Mouse (Mus musculus): ENCODE results near the gene Adamtsl3. TPM values are rescaled to one million over a fixed set of nuclear protein-coding genes. Genes with fewer than 3 reads are reported as not detected.
"Not testable (repeated sequence)": the region's sequence is repeated elsewhere in the genome, so short reads cannot be mapped to it uniquely, and the experiment has no call there.

The Adamtsl3 gene
- polyA plus RNA-seq, 1 experiment from 2014 or later = 1.1 TPM

GRCm38 (mm10) chr7:82395751-82396512 lies 60.4 kb downstream of the Adamtsl3 start:
- ATAC-seq (replicated peaks) = peak; percentile 60
- Histone ChIP-seq H3K9ac (no peak overlapping the region), H3K27me3 (replicated peaks) (no peaks in the 10 kb centered on the region), H3K9me3 (no peaks in the 10 kb centered on the region), H3K4me1 (peaks cover 10% of the 10 kb centered on the region; the same call in 1 of the 2 replicates), H3K4me2 (no peak overlapping the region), H3K27ac (peak overlapping the region; percentile 58; the same call in 1 of the 2 replicates), H3K36me3 (replicated peaks) (no peaks in the 10 kb centered on the region), H3K4me3 (no peak overlapping the region)
- 51% methylated on average over 6 of the region's 6 CpGs for WGBS

GRCm38 (mm10) chr7:82396869-82397268 lies 61.4 kb downstream of the Adamtsl3 start:
- Histone ChIP-seq H3K36me3 (replicated peaks) (no peaks in the 10 kb centered on the region), H3K27ac (no peak overlapping the region), H3K4me3 (no peak overlapping the region), H3K27me3 (replicated peaks) (no peaks in the 10 kb centered on the region), H3K4me1 (peaks cover 10% of the 10 kb centered on the region; the same call in 1 of the 2 replicates), H3K9me3 (no peaks in the 10 kb centered on the region), H3K9ac (no peak overlapping the region), H3K4me2 (no peak overlapping the region)
- ATAC-seq (replicated peaks) = no peak
- 20% methylated on average over 5 of the region's 5 CpGs for WGBS

GRCm38 (mm10) chr7:82397632-82398031 lies 62.1 kb downstream of the Adamtsl3 start:
- H3K4me3 ChIP-seq = no peak overlapping the region
- 84% methylated on average over 8 of the region's 8 CpGs for WGBS

GRCm38 (mm10) chr7:82405466-82406045 lies 70.1 kb downstream of the Adamtsl3 start:
- Histone ChIP-seq H3K4me3 (no peak overlapping the region), H3K9me3 (no peaks in the 10 kb centered on the region), H3K9ac (no peak overlapping the region), H3K36me3 (replicated peaks) (no peaks in the 10 kb centered on the region), H3K4me1 (no peaks in the 10 kb centered on the region), H3K27ac (no peak overlapping the region), H3K27me3 (replicated peaks) (no peaks in the 10 kb centered on the region), H3K4me2 (no peak overlapping the region)
- WGBS = 89% methylated on average over 9 of the region's 9 CpGs
- ATAC-seq (replicated peaks) = no peak

More at GRCm38 (mm10) chr7:82397632-82398031, 62.1 kb downstream of the Adamtsl3 start:
- no peaks in the 10 kb centered on the region for H3K9me3 ChIP-seq
- H3K36me3 ChIP-seq (replicated peaks) = no peaks in the 10 kb centered on the region
- ATAC-seq (replicated peaks) = no peak
- no peak overlapping the region for H3K4me2 ChIP-seq
- H3K9ac ChIP-seq = no peak overlapping the region
- H3K27ac ChIP-seq = no peak overlapping the region
- no peaks in the 10 kb centered on the region for H3K27me3 ChIP-seq (replicated peaks)
- peaks cover 10% of the 10 kb centered on the region; the same call in 1 of the 2 replicates for H3K4me1 ChIP-seq

- WGBS = 84% methylated on average over 4 of the region's 4 CpGs
- Histone ChIP-seq H3K9ac (no peak overlapping the region), H3K4me3 (no peak overlapping the region), H3K36me3 (replicated peaks) (no peaks in the 10 kb centered on the region), H3K4me1 (no peaks in the 10 kb centered on the region), H3K4me2 (no peak overlapping the region), H3K9me3 (no peaks in the 10 kb centered on the region), H3K27me3 (replicated peaks) (no peaks in the 10 kb centered on the region), H3K27ac (no peak overlapping the region)
- no peak for ATAC-seq (replicated peaks)
These were observed 75.5 kb downstream of the Adamtsl3 start for GRCm38 (mm10) chr7:82410966-82411365.

GRCm38 (mm10) chr7:82416653-82417052 lies 81.2 kb downstream of the Adamtsl3 start:
- no peak for ATAC-seq (replicated peaks)
- H3K9me3 ChIP-seq = no peaks in the 10 kb centered on the region
- WGBS = 90% methylated on average over 6 of the region's 6 CpGs
- H3K27ac ChIP-seq = no peak overlapping the region
- H3K4me2 ChIP-seq = no peak overlapping the region
- no peaks in the 10 kb centered on the region for H3K27me3 ChIP-seq (replicated peaks)
- no peaks in the 10 kb centered on the region for H3K4me1 ChIP-seq
- H3K4me3 ChIP-seq = no peak overlapping the region
- no peak overlapping the region for H3K9ac ChIP-seq
- H3K36me3 ChIP-seq (replicated peaks) = no peaks in the 10 kb centered on the region

- H3K9ac ChIP-seq = no peak overlapping the region
- H3K4me3 ChIP-seq = no peak overlapping the region
- H3K4me1 ChIP-seq = no peaks in the 10 kb centered on the region
- H3K27ac ChIP-seq = no peak overlapping the region
- no peaks in the 10 kb centered on the region for H3K27me3 ChIP-seq (replicated peaks)
- H3K9me3 ChIP-seq = no peaks in the 10 kb centered on the region
- WGBS = 84% methylated on average over 4 of the region's 4 CpGs
- H3K36me3 ChIP-seq (replicated peaks) = no peaks in the 10 kb centered on the region
- no peak for ATAC-seq (replicated peaks)
- no peak overlapping the region for H3K4me2 ChIP-seq
These were observed 81.6 kb downstream of the Adamtsl3 start for GRCm38 (mm10) chr7:82417053-82417452.

- not testable (repeated sequence) for H3K9ac ChIP-seq; H3K9me3 ChIP-seq; H3K4me2 ChIP-seq; H3K4me3 ChIP-seq; H3K27ac ChIP-seq; H3K36me3 ChIP-seq (replicated peaks); H3K27me3 ChIP-seq (replicated peaks); H3K4me1 ChIP-seq
- 0 out of 2 replicates have a peak, but pooled peaks have one; percentile 52 for ATAC-seq (replicated peaks)
- WGBS = 72% methylated on average over 5 of the region's 6 CpGs
These were observed 85.0 kb downstream of the Adamtsl3 start for GRCm38 (mm10) chr7:82420329-82421052.

- Histone ChIP-seq H3K4me1 (no peaks in the 10 kb centered on the region), H3K27ac (no peak overlapping the region), H3K4me3 (no peak overlapping the region), H3K4me2 (no peak overlapping the region), H3K27me3 (replicated peaks) (no peaks in the 10 kb centered on the region), H3K9me3 (no peaks in the 10 kb centered on the region), H3K36me3 (replicated peaks) (no peaks in the 10 kb centered on the region), H3K9ac (no peak overlapping the region)
- ATAC-seq (replicated peaks) = no peak
- 84% methylated on average over 3 of the region's 3 CpGs for WGBS
These were observed 87.1 kb downstream of the Adamtsl3 start for GRCm38 (mm10) chr7:82422561-82422960.

GRCm38 (mm10) chr7:82423602-82424001 lies 88.1 kb downstream of the Adamtsl3 start:
- 97% methylated on average over 2 of the region's 2 CpGs for WGBS
- Histone ChIP-seq H3K9me3 (no peaks in the 10 kb centered on the region), H3K9ac (no peak overlapping the region), H3K4me2 (no peak overlapping the region), H3K36me3 (replicated peaks) (no peaks in the 10 kb centered on the region), H3K4me1 (no peaks in the 10 kb centered on the region), H3K27me3 (replicated peaks) (no peaks in the 10 kb centered on the region), H3K27ac (no peak overlapping the region), H3K4me3 (no peak overlapping the region)
- no peak for ATAC-seq (replicated peaks)

GRCm38 (mm10) chr7:82424281-82424680 lies 88.8 kb downstream of the Adamtsl3 start:
- Histone ChIP-seq H3K4me1 (no peaks in the 10 kb centered on the region), H3K4me3 (no peak overlapping the region), H3K9me3 (no peaks in the 10 kb centered on the region), H3K27ac (no peak overlapping the region), H3K4me2 (no peak overlapping the region), H3K9ac (no peak overlapping the region), H3K36me3 (replicated peaks) (no peaks in the 10 kb centered on the region), H3K27me3 (replicated peaks) (no peaks in the 10 kb centered on the region)
- WGBS = 89% methylated on average over 1 of the region's 1 CpGs
- ATAC-seq (replicated peaks) = no peak

GRCm38 (mm10) chr7:82425374-82425773 lies 89.9 kb downstream of the Adamtsl3 start:
- Histone ChIP-seq H3K27ac (no peak overlapping the region), H3K4me2 (no peak overlapping the region), H3K27me3 (replicated peaks) (no peaks in the 10 kb centered on the region), H3K9ac (no peak overlapping the region), H3K4me3 (no peak overlapping the region), H3K4me1 (no peaks in the 10 kb centered on the region), H3K9me3 (no peaks in the 10 kb centered on the region), H3K36me3 (replicated peaks) (no peaks in the 10 kb centered on the region)
- no peak for ATAC-seq (replicated peaks)
- 60% methylated on average over 11 of the region's 11 CpGs for WGBS

Data from midbrain, embryonic 15.5 days (tissue).